Mouse (Mus musculus) Patski (cell line): ENCODE results near the gene Ss18l2. TPM values are rescaled to one million over a fixed set of nuclear protein-coding genes. Genes with fewer than 3 reads are reported as not detected.

Source experiments
- ATAC-seq: fragments of 100-300 bp; one replicate; pipeline ENCODE4 v1.8.0; 2021
- CTCF ChIA-PET: fragments of 350-600 bp; sonication (Branson Sonifier 250); formaldehyde crosslinking; loops from one replicate; lab custom pipeline; 2022; ENCODE audit warnings: inconsistent platforms; lab: Charles Lee
- POLR2A ChIA-PET: fragments of 350-600 bp; sonication (Branson Sonifier 250); formaldehyde crosslinking; loops from one replicate; lab custom pipeline; 2022; ENCODE audit warnings: antibody characterized with exemption, inconsistent platforms; lab: Charles Lee
- DNase-seq: peaks from one replicate; pipeline ENCODE4 v3.0.0-alpha.2; 2011; ENCODE audit warnings: low read depth, low spot score
- H3K27me3 ChIP-seq: fragments of 371-371 bp; one replicate; pipeline ENCODE4 v1.5.1; 2021
- CTCF ChIP-seq: fragments of 100-300 bp; IDR thresholded peaks from one replicate; pipeline ENCODE4 v1.5.1; 2021
- in situ Hi-C: fragments of 300-500 bp; cut with MboI; formaldehyde crosslinking; loops from 3 replicates; pipeline ENCODE4 v1.11.1; 2018; ENCODE audit warnings: low pct_unique_long_range_greater_than_20kb, mixed read lengths
- polyA plus RNA-seq: library from polyadenylated mRNA; unstranded; gene quantifications from one replicate; pipeline ENCODE4 v1.2.3, GENCODE M21; 2021

The Ss18l2 gene
- polyA plus RNA-seq, 1 experiment from 2014 or later = 63.8 TPM

- no peak for ATAC-seq
Observed at GRCm38 (mm10) chr9:121718070-121718705, 8.1 kb downstream of the Ss18l2 start.

GRCm38 (mm10) chr9:121718792-121719318 lies 8.7 kb downstream of the Ss18l2 start, which contains the start of gene Nktr:
TSS of gene Nktr (plus strand) at chr9:121719169.
- in situ Hi-C loops = no loop called here
- POLR2A ChIA-PET = interaction anchor here (0.7 to 1.7 kb wide), 6 partner anchors 9 to 137 kb away, joined by 3 to 9 read pairs (median 4); partner anchors contain the start of genes Sec22c and Ss18l2
- CTCF ChIA-PET = no interaction called here
- DNase-seq = peak; percentile 84
- ATAC-seq = peak; percentile 92
- TF ChIP-seq CTCF = no peak
- H3K27me3 ChIP-seq = no peaks in the 10 kb centered on the region

More at GRCm38 (mm10) chr9:121718070-121718705, 8.1 kb downstream of the Ss18l2 start:
- H3K27me3 ChIP-seq = no peaks in the 10 kb centered on the region
- in situ Hi-C loops = no loop called here
- DNase-seq = no peak
- CTCF ChIA-PET = no interaction called here
- POLR2A ChIA-PET = no interaction called here
- TF ChIP-seq CTCF = no peak

- no peaks in the 10 kb centered on the region for H3K27me3 ChIP-seq
- in situ Hi-C loops = no loop called here
- ChIA-PET CTCF (interaction anchor here (0.8 to 1.1 kb wide), 3 partner anchors 10 to 200 kb away, joined by 3 to 5 read pairs (median 4); no protein-coding TSS in a partner anchor), POLR2A (interaction anchor here (0.7 to 1.7 kb wide), 8 partner anchors 10 to 137 kb away, joined by 3 to 9 read pairs (median 4); partner anchors contain the start of genes Sec22c, Ss18l2 and Zfp651)
- ATAC-seq = peak; percentile 53
- no peak for DNase-seq
- TF ChIP-seq CTCF = no peak
Observed at GRCm38 (mm10) chr9:121719347-121720331, 9.5 kb downstream of the Ss18l2 start.

GRCm38 (mm10) chr9:121740490-121740889 lies 30.4 kb downstream of the Ss18l2 start:
- in situ Hi-C loops = no loop called here
- CTCF ChIA-PET = no interaction called here

GRCm38 (mm10) chr9:121741168-121741567 lies 31.0 kb downstream of the Ss18l2 start:
- POLR2A ChIA-PET = no interaction called here
- TF ChIP-seq CTCF = no peak
- CTCF ChIA-PET = interaction anchor here (1.4 kb wide), 1 partner anchor 12 kb away, joined by 4 read pairs; no protein-coding TSS in a partner anchor
- DNase-seq (no peak), ATAC-seq (no peak)
- no peaks in the 10 kb centered on the region for H3K27me3 ChIP-seq
- in situ Hi-C loops = no loop called here

More at GRCm38 (mm10) chr9:121740490-121740889, 30.4 kb downstream of the Ss18l2 start:
- no peaks in the 10 kb centered on the region for H3K27me3 ChIP-seq
- no peak for ATAC-seq
- DNase-seq = no peak
- POLR2A ChIA-PET = no interaction called here
- no peak for TF ChIP-seq CTCF

GRCm38 (mm10) chr9:121744051-121744450 lies 33.9 kb downstream of the Ss18l2 start:
- H3K27me3 ChIP-seq = no peaks in the 10 kb centered on the region
- no peak for TF ChIP-seq CTCF
- ATAC-seq (no peak), DNase-seq (no peak)
- POLR2A ChIA-PET = no interaction called here
- CTCF ChIA-PET = no interaction called here
- in situ Hi-C loops = no loop called here

- POLR2A ChIA-PET = interaction anchor here (1.0 kb wide), 1 partner anchor 15 kb away, joined by 3 read pairs; no protein-coding TSS in a partner anchor
- H3K27me3 ChIP-seq = no peaks in the 10 kb centered on the region
- CTCF ChIA-PET = interaction anchor here (0.8 to 1.1 kb wide), 2 partner anchors 11 to 24 kb away, joined by 3 to 4 read pairs; no protein-coding TSS in a partner anchor
- ATAC-seq = no peak
- no peak for DNase-seq
- no peak for TF ChIP-seq CTCF
- in situ Hi-C loops = no loop called here
Observed at GRCm38 (mm10) chr9:121752774-121753173, 42.6 kb downstream of the Ss18l2 start.

- ChIA-PET CTCF (interaction anchor here (0.6 to 0.8 kb wide), 3 partner anchors 24 to 149 kb away, joined by 3 read pairs; no protein-coding TSS in a partner anchor), POLR2A (no interaction called here)
- no peaks in the 10 kb centered on the region for H3K27me3 ChIP-seq
- ATAC-seq (no peak), DNase-seq (no peak)
- no peak for TF ChIP-seq CTCF
- in situ Hi-C loops = no loop called here
Observed at GRCm38 (mm10) chr9:121754624-121755023, 44.5 kb downstream of the Ss18l2 start.

- no peak for ATAC-seq
- DNase-seq = no peak
- TF ChIP-seq CTCF = no peak
- ChIA-PET POLR2A (no interaction called here), CTCF (no interaction called here)
- H3K27me3 ChIP-seq = no peaks in the 10 kb centered on the region
- in situ Hi-C loops = no loop called here
Observed at GRCm38 (mm10) chr9:121756785-121757184, 46.7 kb downstream of the Ss18l2 start.

- H3K27me3 ChIP-seq = no peaks in the 10 kb centered on the region
- no peak for ATAC-seq
- CTCF ChIA-PET = no interaction called here
- no peak for DNase-seq
- TF ChIP-seq CTCF = no peak
- in situ Hi-C loops = no loop called here
- POLR2A ChIA-PET = no interaction called here
Observed at GRCm38 (mm10) chr9:121757432-121757831, 47.3 kb downstream of the Ss18l2 start.
